Mouse (Mus musculus): Measurements from ENCODE around the gene Zp3.
A peak's percentile ranks its signal among the peaks of the same experiment; 100 is the strongest.

Gene Zp3

DNA sequence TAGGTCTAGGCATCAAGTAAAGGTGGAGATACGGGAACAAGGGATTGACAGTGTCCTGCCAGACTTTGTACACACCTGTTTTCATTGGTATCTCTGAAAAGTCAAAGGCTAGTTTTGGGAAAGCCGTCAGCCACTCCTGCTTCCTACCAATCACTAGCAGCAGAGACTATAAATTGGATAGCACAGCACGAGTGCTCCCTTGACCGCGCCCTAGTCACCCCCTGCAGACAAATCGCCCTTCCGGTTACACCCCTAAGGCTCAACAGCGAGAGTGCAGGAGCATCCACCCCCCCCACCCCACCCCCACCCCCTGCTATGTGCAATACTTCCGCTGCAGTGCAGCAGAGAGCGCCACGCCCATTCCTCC is 17.8 kb upstream of the Zp3 start:
- no peak for DNase-seq (ENCODE audit: low read depth, low spot score)

DNA sequence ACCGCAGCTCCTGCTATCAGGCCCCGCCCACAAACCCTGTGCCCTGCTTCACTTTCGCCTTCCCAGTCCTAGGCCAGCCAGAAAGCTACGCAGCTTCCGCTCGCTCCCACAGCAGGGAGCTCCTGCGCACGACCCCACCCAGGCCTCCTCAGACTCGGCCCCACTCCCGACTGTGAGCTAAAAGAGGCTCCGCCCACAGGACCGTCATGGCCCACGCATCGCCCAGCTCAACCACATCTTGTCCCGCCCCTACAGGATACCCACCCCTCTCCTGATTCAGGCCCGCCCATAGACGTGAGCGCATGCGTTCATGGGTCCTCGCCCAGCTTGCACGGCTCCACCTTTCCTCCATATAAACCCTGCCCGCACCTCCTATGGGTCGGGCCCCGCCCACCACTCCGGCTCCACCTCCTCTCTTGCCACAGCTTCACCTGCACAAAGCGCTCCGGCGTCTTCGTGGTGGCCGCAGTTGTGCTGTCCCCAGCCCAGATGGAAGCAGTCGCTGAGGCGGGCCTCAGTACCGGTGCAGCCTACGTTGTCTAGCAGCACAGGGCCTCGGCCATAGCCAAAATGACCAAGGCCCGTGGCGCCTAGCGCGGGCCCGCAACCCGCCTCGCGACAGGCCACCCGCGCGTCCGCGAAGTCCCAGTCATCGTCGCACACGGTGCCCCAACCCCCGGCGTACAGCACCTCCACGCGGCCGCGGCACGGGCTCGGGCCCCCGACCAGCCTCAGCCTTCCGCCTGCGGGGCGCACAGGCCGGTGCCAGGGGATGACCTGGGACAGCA is 17.2 kb upstream of the Zp3 start:
- peak; percentile 99 for DNase-seq (ENCODE audit: low read depth, low spot score)

GRCm38 (mm10) chr5:135963280-135963627 is 16.6 kb upstream of the Zp3 start:
- no peak for DNase-seq (ENCODE audit: low read depth, low spot score)

DNA sequence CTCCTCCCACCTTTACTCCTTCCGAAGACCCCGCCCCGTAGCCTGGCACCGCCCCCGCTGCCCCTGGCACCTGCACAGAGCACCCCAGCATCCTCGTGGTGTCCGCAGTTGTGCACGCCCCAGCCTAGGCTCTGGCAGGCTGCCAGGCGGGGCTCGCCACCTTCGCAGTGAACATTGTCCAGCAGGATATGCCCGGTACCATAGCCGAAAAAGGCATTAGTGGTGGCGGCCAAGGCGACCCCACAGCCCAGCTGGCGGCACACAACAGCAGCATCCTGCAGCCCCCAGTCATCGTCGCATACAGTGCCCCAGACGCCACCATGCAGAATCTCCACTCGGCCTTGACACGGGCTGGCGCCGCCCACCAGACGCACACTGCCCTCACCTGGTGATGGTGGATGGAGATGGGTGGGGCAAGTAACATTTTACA is 14.4 kb upstream of the Zp3 start:
- DNase-seq (ENCODE audit: low read depth, low spot score): no peak

DNA sequence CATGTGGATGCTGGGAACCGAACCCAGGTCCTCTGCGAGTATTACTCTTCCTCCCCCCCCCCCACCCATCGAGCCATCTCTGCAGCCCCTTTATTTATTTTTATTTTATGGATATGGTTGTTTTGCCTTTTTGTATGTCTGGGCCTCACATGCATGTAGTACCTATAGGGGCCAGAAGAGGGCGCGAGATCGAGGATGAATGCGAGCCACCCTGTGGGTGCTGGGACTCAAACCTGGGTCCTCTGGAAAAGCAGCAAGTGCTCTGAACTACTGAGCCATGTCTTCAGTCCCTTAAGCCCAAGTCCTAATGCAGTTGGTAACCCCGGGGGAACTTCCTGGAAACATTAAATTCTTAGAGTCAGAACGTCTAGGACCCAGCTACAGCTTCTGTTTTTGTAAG is 13.0 kb upstream of the Zp3 start:
- no peak for DNase-seq (ENCODE audit: low read depth, low spot score)

- DNase-seq (ENCODE audit: low read depth, low spot score): no peak
These were observed 11.1 kb upstream of the Zp3 start for GRCm38 (mm10) chr5:135968781-135969180.

GRCm38 (mm10) chr5:135970247-135970646 is 9.7 kb upstream of the Zp3 start:
- no peak for DNase-seq (ENCODE audit: low read depth, low spot score)

DNA sequence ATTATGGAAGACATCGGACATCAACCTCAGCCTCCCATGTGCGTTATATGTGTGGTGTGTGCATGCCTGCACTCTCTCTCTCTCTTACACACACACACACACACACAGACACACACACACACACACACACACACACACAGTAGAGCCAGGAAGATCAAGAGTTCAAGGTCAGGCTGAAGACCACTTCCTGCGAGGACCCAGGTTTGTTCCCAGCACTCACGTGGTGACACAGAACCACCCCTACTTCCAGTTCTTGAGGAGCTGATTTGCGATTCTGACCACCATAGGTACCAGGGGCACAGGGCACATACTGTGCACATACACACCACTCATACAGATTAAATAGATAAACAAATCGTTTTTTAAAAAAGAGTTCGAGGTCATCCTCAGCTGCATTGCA is 8.0 kb upstream of the Zp3 start:
- DNase-seq (ENCODE audit: low read depth, low spot score): no peak

GRCm38 (mm10) chr5:135974365-135974764 is 5.5 kb upstream of the Zp3 start, which contains the start of gene Ssc4d:
Gene Ssc4d (minus strand): TSS chr5:135974531.
- no peak for DNase-seq (ENCODE audit: low read depth, low spot score)

DNA sequence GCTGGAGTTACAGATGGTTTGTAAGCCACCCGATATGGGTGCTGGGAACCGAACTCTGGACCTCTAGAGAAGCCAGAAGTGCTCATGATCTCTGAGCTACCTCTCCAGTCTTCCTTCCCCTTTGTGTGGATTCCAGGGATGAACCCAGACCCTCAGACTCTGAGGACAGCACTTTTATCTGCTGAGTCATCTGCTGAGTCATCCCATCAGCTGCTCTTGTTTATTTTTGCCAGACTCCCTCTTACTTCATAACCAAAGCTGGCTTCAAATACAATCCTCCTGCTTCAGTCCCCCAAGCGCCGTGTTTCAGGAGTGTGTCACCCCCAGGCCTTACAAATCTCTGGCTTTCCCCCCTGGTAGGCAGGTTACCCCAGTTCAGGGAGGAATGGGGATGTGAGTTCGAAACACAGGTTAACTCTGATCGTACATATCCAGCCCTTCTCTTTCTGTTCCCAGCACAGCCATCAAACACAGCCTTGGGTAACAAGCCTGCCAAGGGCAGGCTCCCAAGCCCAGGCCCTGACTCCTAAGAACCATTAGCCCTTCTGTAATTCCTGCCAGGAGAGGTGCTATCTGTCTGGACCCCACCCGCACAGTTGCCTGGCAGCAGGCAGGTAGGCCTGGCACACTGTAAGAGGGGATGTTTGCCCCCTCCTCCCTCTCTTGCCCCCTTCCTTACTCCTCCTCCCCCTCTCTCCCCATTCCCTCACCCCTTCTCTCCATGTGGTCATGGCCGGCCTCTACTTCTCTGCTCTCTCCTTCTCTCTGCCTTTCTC is 3.8 kb upstream of the Zp3 start:
- no peak for DNase-seq (ENCODE audit: low read depth, low spot score)

- no peak for DNase-seq (ENCODE audit: low read depth, low spot score)
These were observed 518 bp upstream of the Zp3 start for GRCm38 (mm10) chr5:135979381-135979780.

- DNase-seq (ENCODE audit: low read depth, low spot score): peak; percentile 60
These were observed 2.5 kb downstream of the Zp3 start for GRCm38 (mm10) chr5:135982398-135982797.

GRCm38 (mm10) chr5:135984546-135985044 is 4.7 kb downstream of the Zp3 start:
- no peak for DNase-seq (ENCODE audit: low read depth, low spot score)

- DNase-seq (ENCODE audit: low read depth, low spot score): no peak
These were observed 7.3 kb downstream of the Zp3 start for GRCm38 (mm10) chr5:135987248-135987647.

DNA sequence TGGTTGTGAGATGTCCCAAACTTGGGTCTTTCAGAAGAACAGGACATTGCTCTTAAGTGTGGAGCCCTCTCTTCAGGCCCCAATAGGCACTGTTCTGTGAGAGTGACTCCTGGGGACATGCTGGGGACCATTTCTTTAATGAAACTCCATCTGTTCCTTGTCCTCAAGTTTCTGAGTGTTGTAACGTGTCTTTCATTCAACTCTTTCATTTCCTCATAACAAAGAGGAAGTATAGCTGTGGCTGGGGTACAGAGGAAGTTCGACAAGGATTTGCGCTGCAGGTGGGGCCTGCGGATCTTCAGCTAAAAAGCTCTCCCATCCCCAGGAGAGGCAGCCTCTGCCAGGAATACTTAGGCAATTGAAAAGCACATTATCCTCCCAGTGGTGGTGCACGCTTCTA is 10.7 kb downstream of the Zp3 start:
- DNase-seq (ENCODE audit: low read depth, low spot score): no peak

- no peak for DNase-seq (ENCODE audit: low read depth, low spot score)
These were observed 13.6 kb downstream of the Zp3 start for GRCm38 (mm10) chr5:135993381-135993965.

- no peak for DNase-seq (ENCODE audit: low read depth, low spot score)
These were observed 14.4 kb downstream of the Zp3 start for GRCm38 (mm10) chr5:135994335-135994724.

DNA sequence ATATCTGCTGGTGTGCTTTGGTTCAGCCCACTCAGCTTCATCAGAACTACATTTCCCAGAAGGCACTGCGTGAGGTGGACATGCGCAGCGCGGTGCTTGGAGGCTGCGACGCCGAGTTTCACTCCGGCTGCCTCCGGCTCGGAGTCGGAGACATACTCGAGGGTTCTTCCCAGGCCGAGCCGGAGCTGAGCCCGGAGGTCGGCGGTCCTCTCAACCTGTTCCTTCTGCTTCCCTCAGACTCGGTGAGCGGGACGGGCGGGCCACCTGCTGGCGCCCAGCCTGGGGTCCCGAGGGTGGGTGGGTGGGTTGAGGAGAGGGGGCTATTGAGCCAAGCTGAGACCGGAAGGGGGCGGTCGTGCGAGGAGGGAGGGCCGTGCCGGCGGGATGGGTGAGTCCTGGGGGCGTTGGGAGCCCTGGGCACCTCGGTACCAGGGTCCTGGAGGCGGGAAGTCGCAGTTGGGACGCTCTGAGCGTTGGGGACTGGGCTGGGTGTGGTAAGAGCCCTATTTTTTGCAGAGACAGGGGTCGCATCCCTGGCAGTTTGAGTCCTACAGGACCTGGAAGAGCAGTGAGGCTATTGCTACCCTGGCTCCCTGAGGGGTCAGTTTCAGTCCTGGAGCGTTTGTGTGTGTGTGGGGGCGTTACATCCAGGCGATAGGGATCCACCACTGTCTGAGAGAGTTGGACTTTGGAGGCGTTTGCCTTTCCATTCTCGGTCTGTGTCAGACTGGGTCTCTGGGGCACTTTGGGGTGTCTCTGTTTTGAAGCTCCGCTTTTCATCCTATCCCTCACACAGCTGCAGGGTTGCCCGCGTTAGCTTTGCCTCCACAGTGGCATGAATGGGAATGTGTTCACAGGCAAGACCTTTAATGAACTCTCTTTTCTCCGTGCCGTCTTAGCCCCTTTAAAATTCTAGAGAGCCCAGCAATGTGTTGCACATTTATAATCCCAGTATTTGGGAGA is 15.1 kb downstream of the Zp3 start, which contains the start of gene Dtx2:
Gene Dtx2 (plus strand): TSS at position 76 of the 963 bp plus-strand sequence.
- DNase-seq (ENCODE audit: low read depth, low spot score): peak; percentile 82

DNA sequence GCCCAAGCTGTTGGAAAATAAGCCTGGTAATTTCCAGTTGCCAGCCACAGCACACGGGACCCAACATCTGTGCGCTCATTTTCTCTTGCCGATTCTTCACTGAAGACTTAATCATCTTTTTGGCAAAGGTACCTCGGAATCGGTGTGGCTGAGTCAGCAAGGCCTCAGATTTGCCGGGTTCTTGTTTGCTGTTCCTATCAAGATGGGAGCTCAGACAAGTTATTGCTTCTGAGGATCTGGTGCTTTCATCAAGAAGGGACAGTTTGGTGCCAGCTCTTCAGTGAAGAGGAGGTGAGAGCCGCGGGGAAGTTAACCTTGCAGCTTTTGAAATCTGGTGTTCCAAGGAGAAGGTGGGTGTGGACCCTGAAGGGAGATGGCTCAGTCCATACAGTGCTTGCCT is 16.3 kb downstream of the Zp3 start:
- DNase-seq (ENCODE audit: low read depth, low spot score): no peak

DNA sequence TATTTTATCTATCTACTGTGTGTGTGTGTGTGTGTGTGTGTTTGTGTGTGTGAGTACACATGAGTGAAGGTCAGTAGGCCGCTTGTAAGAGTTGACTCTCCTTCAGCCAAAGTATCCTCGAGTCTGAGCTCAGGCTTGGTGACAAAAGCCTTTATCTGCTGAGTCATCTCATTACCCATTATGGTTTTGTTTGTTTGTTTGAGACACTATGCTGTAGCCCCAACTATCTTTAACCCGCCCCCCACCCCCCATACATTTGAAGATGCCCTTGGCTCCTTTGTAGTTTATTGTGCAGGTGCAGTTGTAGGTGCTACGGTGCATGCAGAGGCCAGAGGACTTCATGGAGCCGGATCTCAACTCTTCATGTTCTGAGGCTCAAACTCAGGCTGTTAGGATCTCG is 21.3 kb downstream of the Zp3 start:
- no peak for DNase-seq (ENCODE audit: low read depth, low spot score)

DNA sequence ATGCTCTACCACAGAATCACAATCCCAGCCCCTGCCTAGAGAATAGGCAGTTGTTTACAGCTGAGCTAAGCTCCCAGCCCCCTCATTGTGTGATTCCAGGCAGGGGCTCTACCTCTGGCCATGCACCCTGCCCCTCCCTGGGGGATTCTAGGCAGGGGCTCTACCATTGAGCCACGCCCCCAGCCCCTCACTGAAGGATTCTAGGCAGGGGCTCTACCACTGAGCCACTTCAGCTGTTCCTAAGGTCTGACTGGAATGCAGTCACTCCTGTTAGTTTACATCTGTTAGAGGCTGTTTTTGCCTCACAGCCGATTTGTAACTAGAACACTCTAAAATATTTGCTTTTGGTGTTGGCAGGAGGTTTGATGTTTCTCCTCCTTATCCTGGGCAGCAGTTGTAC is 22.4 kb downstream of the Zp3 start:
- DNase-seq (ENCODE audit: low read depth, low spot score): no peak
